Comparison of ENCODE assay signal across 12 mouse cellular contexts in the genomic region with DNA sequence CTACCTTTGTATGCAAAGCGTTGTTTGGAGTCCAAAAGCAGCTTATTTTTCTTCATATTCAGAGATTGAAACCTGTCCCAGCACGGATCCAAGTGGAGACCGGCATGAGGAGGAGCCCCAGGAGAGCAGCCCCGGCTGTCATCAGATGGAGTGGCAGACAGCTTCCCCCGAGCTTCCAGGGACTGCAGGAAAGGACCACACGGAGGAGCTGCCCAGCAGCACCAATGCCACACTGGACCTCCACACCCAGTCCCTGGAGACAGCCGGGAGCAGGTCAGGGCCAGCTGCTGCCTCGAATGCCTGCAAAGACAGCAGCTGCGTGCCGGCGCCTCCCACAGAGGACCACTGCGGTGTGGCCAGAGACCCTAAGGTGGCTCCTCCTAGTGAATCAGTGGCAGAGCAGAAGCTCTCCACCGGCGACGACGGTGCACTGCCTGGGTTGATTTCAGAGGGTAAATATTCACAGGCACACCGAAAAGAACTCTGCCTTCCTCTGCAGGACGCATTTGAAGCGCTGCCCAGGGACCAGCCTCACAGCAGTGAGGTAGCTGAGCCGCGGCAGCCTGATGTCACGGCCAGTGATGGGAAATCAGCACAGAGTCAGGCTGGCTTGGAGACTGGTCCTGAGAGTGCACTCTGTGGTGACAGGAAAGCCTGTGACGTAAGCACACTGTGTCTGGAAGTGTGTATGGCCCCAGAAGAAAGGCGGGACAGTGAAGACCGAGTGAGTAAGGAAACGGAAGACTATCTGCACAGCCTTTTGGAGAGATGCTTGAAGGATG. TPM values are rescaled to one million over a fixed set of nuclear protein-coding genes. Genes with fewer than 3 reads are reported as not detected.
DNase-seq lines count a peak whose midpoint lies in the region; ATAC-seq lines count a peak whose summit lies in the region.
"Had no signal": no experiment of that assay in that cellular context is flagged by ENCODE, and none has a peak within 500 bp of the region (broad histone marks: within the 10 kb centered on the region; RNA-seq: fewer than 3 reads in every experiment).

No protein-coding gene starts in this region.

- no peak overlapping the region for H3K4me3 ChIP-seq in forebrain, embryonic 13.5 days
- no peak overlapping the region for H3K4me3 ChIP-seq in forebrain, embryonic 16.5 days (replicated peaks; ENCODE audit: low read length)
- no peak overlapping the region for H3K4me3 ChIP-seq in hindbrain, embryonic 15.5 days
- H3K4me3 ChIP-seq: embryonic facial prominence, embryonic 13.5 days; limb, embryonic 12.5 days had no signal

- H3K27ac ChIP-seq in forebrain, embryonic 13.5 days, result no peak overlapping the region
- H3K27ac ChIP-seq in forebrain, embryonic 16.5 days (ENCODE audit: low read length), result no peak overlapping the region
- no peak overlapping the region for H3K27ac ChIP-seq in hindbrain, embryonic 15.5 days (replicated peaks)
- H3K27ac ChIP-seq: embryonic facial prominence, embryonic 13.5 days; limb, embryonic 12.5 days had no signal

- H3K9ac ChIP-seq in forebrain, embryonic 13.5 days, result peak overlapping the region; percentile 10; the same call in 1 of the 2 replicates
- no peak overlapping the region for H3K9ac ChIP-seq in forebrain, embryonic 16.5 days (replicated peaks; ENCODE audit: low read depth, low read length)
- no peak overlapping the region for H3K9ac ChIP-seq in hindbrain, embryonic 15.5 days
- H3K9ac ChIP-seq: embryonic facial prominence, embryonic 13.5 days; limb, embryonic 12.5 days; lung, embryonic 14.5 days had no signal

- no peak overlapping the region for H3K4me2 ChIP-seq in forebrain, embryonic 13.5 days
- no peak overlapping the region for H3K4me2 ChIP-seq in forebrain, embryonic 16.5 days (ENCODE audit: low read length)
- no peak overlapping the region for H3K4me2 ChIP-seq in hindbrain, embryonic 15.5 days
- H3K4me2 ChIP-seq: embryonic facial prominence, embryonic 13.5 days; limb, embryonic 12.5 days; lung, embryonic 14.5 days had no signal

- peaks cover 11% of the 10 kb centered on the region for H3K36me3 ChIP-seq in forebrain, embryonic 13.5 days (ENCODE audit: poor library complexity, severe bottlenecking)
- H3K36me3 ChIP-seq in forebrain, embryonic 16.5 days (ENCODE audit: control insufficient read depth, insufficient read depth), result 0 out of 2 replicates have a peak, but pooled peaks cover 3% of the 10 kb centered on the region
- peaks cover 9% of the 10 kb centered on the region; the same call in 1 of the 2 replicates for H3K36me3 ChIP-seq in hindbrain, embryonic 15.5 days

- 58% methylated on average over 26 of the region's 26 CpGs for WGBS in forebrain, embryonic 13.5 days
- 58% methylated on average over 26 of the region's 26 CpGs for WGBS in forebrain, embryonic 16.5 days
- 36% methylated on average over 26 of the region's 26 CpGs for WGBS in hindbrain, embryonic 15.5 days

- no peaks in the 10 kb centered on the region for H3K27me3 ChIP-seq in forebrain, embryonic 13.5 days
- H3K27me3 ChIP-seq in forebrain, embryonic 16.5 days (replicated peaks; ENCODE audit: control insufficient read depth, insufficient read depth, low read length), result no peaks in the 10 kb centered on the region
- no peaks in the 10 kb centered on the region for H3K27me3 ChIP-seq in hindbrain, embryonic 15.5 days
- H3K27me3 ChIP-seq: embryonic facial prominence, embryonic 13.5 days; limb, embryonic 12.5 days had no signal

- H3K9me3 ChIP-seq in forebrain, embryonic 13.5 days (replicated peaks), result no peaks in the 10 kb centered on the region
- H3K9me3 ChIP-seq in forebrain, embryonic 16.5 days (ENCODE audit: control insufficient read depth, low read length), result no peaks in the 10 kb centered on the region
- no peaks in the 10 kb centered on the region for H3K9me3 ChIP-seq in hindbrain, embryonic 15.5 days
- H3K9me3 ChIP-seq: embryonic facial prominence, embryonic 13.5 days; limb, embryonic 12.5 days had no signal

- intact Hi-C loops in left cerebral cortex, postnatal 4 days (cut with DNase I), result no loop called here
- intact Hi-C loops in left cerebral cortex, postnatal 36 days (cut with DNase I), result no loop called here

- H3K4me1 ChIP-seq in forebrain, embryonic 13.5 days, result no peaks in the 10 kb centered on the region
- peaks cover 6% of the 10 kb centered on the region for H3K4me1 ChIP-seq in forebrain, embryonic 16.5 days (replicated peaks; ENCODE audit: control insufficient read depth, insufficient read depth, low read length)
- peaks cover 8% of the 10 kb centered on the region; the same call in 1 of the 2 replicates for H3K4me1 ChIP-seq in hindbrain, embryonic 15.5 days (replicated peaks)
- H3K4me1 ChIP-seq: embryonic facial prominence, embryonic 13.5 days had no signal

- ATAC-seq in forebrain, embryonic 13.5 days, result no peak
- no peak for ATAC-seq in forebrain, embryonic 16.5 days
- peak; percentile 48; the same call in 1 of the 2 replicates for ATAC-seq in hindbrain, embryonic 15.5 days (ENCODE audit: low FRiP score, low read depth)
- ATAC-seq in megakaryocyte progenitor cell, adult 5-6 weeks (replicated peaks; ENCODE audit: poor library complexity), result no peak

- peak; percentile 29 for DNase-seq in left cerebral cortex, postnatal 4 days
- DNase-seq in left cerebral cortex, postnatal 36 days (ENCODE audit: low spot score in 2 of 2), result no peak
- DNase-seq in cerebellum, adult 11-12 months, result peak; percentile 72
- DNase-seq in layer of hippocampus, adult 11-12 months (ENCODE audit: low spot score), result no peak
- DNase-seq: lung, embryonic 14.5 days; right cerebral cortex, postnatal 25 days had no signal

RNA-seq across cellular contexts. Expression of a gene that starts 58.1 kb away (rescaled TPM):
- 87.5 and 91.5 TPM in 2 replicates for polyA plus RNA-seq in forebrain, embryonic 13.5 days (2015; fragmentation: Nextera tagmentation; extraction: Ambion mirVana)
- polyA plus RNA-seq in forebrain, embryonic 16.5 days (2015; fragmentation: Nextera tagmentation; extraction: Ambion mirVana), result 117 and 128 TPM in 2 replicates
- total RNA-seq in left cerebral cortex, postnatal 4 days (2021), result 10 to 100 TPM; 88.3 to 88.5 TPM
- total RNA-seq in left cerebral cortex, postnatal 36 days (2021), result 10 to 100 TPM; 54.5 to 63.2 TPM
- polyA plus RNA-seq in hindbrain, embryonic 15.5 days (2015; fragmentation: Nextera tagmentation; extraction: Ambion mirVana), result 156 and 164 TPM in 2 replicates
- total RNA-seq in megakaryocyte progenitor cell, adult 5-6 weeks (2015), result 18.6 and 26.6 TPM in 2 replicates
- total RNA-seq in megakaryocyte progenitor cell, adult 5-6 weeks (2017), result 42.4 and 43.7 TPM in 2 replicates

Comparison
In these comparisons a context has a peak if more than half of its experiments do, and no peak if none do; other contexts are left out.
1. DNase-seq: peak in left cerebral cortex, postnatal 4 days (single experiment) and cerebellum, adult 11-12 months (single experiment); none in left cerebral cortex, postnatal 36 days (0 of 2) and layer of hippocampus, adult 11-12 months (single experiment).